Mouse (Mus musculus): Measurements from ENCODE around the gene Gm29427. TPM values are rescaled to one million over a fixed set of nuclear protein-coding genes. Genes with fewer than 3 reads are reported as not detected.

Gene Gm29427
- polyA plus RNA-seq, 1 experiment from 2014 or later, result not detected

GRCm38 (mm10) chr1:130703613-130704012, 12.0 kb downstream of the Gm29427 start:
- Histone ChIP-seq H3K27ac (replicated peaks; ENCODE audit: low read depth, low read length) (no peak overlapping the region), H3K36me3 (ENCODE audit: control insufficient read depth, insufficient read depth, low read length) (peaks cover 3% of the 10 kb centered on the region; the same call in 1 of the 2 replicates), H3K4me1 (ENCODE audit: control insufficient read depth, insufficient read depth, low read length) (no peaks in the 10 kb centered on the region), H3K9ac (ENCODE audit: low read length) (no peak overlapping the region), H3K9me3 (ENCODE audit: control insufficient read depth, low read length) (no peaks in the 10 kb centered on the region), H3K4me3 (ENCODE audit: low read depth, low read length) (no peak overlapping the region), H3K27me3 (ENCODE audit: control insufficient read depth, insufficient read depth, low read length) (no peaks in the 10 kb centered on the region), H3K4me2 (ENCODE audit: low read depth, severe bottlenecking) (no peak overlapping the region)
- 80% methylated on average over 2 of the region's 2 CpGs for WGBS
- ATAC-seq (ENCODE audit: insufficient number of reproducible peaks, low FRiP score, low TSS enrichment, low read depth) (no peak), DNase-seq (ENCODE audit: low spot score) (no peak)

DNA sequence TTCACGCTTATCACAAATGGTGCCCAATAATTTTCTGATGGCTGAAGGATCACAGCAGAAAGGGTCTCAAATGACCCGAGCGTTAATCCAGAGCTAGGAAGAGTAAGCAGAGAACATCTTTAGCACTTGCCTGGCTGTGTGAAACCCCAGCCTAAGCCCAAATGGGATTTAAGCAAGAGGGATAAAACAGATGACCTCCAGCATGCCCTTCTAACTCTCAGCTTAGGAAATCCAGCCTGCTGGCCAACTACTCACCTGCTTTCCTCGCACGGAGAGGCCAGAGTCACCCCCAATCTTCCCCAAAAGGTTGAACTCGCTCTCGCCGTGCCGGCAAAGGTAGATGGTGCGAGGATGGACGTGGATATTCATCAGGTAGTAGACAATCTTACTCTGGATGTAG, 13.6 kb downstream of the Gm29427 start:
- H3K27me3 ChIP-seq (ENCODE audit: control insufficient read depth, insufficient read depth, low read length), result no peaks in the 10 kb centered on the region
- DNase-seq (ENCODE audit: low spot score), result no peak
- 93% methylated on average over 11 of the region's 11 CpGs for WGBS
- H3K9ac ChIP-seq (ENCODE audit: low read length), result no peak overlapping the region
- no peaks in the 10 kb centered on the region for H3K9me3 ChIP-seq (ENCODE audit: control insufficient read depth, low read length)
- ATAC-seq (ENCODE audit: insufficient number of reproducible peaks, low FRiP score, low TSS enrichment, low read depth), result no peak
- H3K4me1 ChIP-seq (ENCODE audit: control insufficient read depth, insufficient read depth, low read length), result no peaks in the 10 kb centered on the region
- no peak overlapping the region for H3K4me2 ChIP-seq (ENCODE audit: low read depth, severe bottlenecking)
- peaks cover 3% of the 10 kb centered on the region; the same call in 1 of the 2 replicates for H3K36me3 ChIP-seq (ENCODE audit: control insufficient read depth, insufficient read depth, low read length)
- no peak overlapping the region for H3K4me3 ChIP-seq (ENCODE audit: low read depth, low read length)
- H3K27ac ChIP-seq (replicated peaks; ENCODE audit: low read depth, low read length), result no peak overlapping the region

GRCm38 (mm10) chr1:130699937-130700633, 15.5 kb downstream of the Gm29427 start:
- Histone ChIP-seq H3K27ac (replicated peaks; ENCODE audit: low read depth, low read length) (no peak overlapping the region), H3K36me3 (ENCODE audit: control insufficient read depth, insufficient read depth, low read length) (peaks cover 3% of the 10 kb centered on the region; the same call in 1 of the 2 replicates), H3K9me3 (ENCODE audit: control insufficient read depth, low read length) (no peaks in the 10 kb centered on the region), H3K9ac (ENCODE audit: low read length) (no peak overlapping the region), H3K4me3 (ENCODE audit: low read depth, low read length) (no peak overlapping the region), H3K4me1 (ENCODE audit: control insufficient read depth, insufficient read depth, low read length) (no peaks in the 10 kb centered on the region), H3K27me3 (ENCODE audit: control insufficient read depth, insufficient read depth, low read length) (no peaks in the 10 kb centered on the region), H3K4me2 (ENCODE audit: low read depth, severe bottlenecking) (no peak overlapping the region)
- 90% methylated on average over 10 of the region's 10 CpGs for WGBS
- DNase-seq (ENCODE audit: low spot score) (no peak), ATAC-seq (ENCODE audit: insufficient number of reproducible peaks, low FRiP score, low TSS enrichment, low read depth) (no peak)

DNA sequence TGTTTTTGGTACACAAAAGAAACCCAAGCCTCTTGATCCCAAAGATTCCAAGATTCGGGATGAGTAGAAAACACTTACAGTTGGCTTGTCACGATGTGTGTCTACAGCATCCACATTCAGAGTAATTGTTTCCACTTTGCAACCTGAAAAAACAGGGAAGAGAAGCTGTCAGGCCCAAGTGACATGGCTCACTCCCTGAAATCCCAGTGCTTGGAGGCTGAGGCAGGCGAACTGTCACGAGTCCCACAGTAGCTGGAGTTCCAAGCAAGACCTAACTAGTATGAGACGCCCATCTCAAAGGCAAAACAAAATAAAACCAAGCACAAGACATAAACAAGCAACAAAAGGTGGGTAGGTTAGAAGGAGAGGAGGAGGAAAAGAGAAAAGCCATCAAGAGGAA, 17.0 kb downstream of the Gm29427 start:
- Histone ChIP-seq H3K4me3 (ENCODE audit: low read depth, low read length) (no peak overlapping the region), H3K27me3 (ENCODE audit: control insufficient read depth, insufficient read depth, low read length) (no peaks in the 10 kb centered on the region), H3K4me1 (ENCODE audit: control insufficient read depth, insufficient read depth, low read length) (no peaks in the 10 kb centered on the region), H3K9ac (ENCODE audit: low read length) (no peak overlapping the region), H3K36me3 (ENCODE audit: control insufficient read depth, insufficient read depth, low read length) (peaks cover 3% of the 10 kb centered on the region; the same call in 1 of the 2 replicates), H3K27ac (replicated peaks; ENCODE audit: low read depth, low read length) (no peak overlapping the region), H3K9me3 (ENCODE audit: control insufficient read depth, low read length) (no peaks in the 10 kb centered on the region), H3K4me2 (ENCODE audit: low read depth, severe bottlenecking) (no peak overlapping the region)
- 87% methylated on average over 5 of the region's 5 CpGs for WGBS
- no peak for ATAC-seq (ENCODE audit: insufficient number of reproducible peaks, low FRiP score, low TSS enrichment, low read depth)
- no peak for DNase-seq (ENCODE audit: low spot score)

- no peak overlapping the region for H3K4me2 ChIP-seq (ENCODE audit: low read depth, severe bottlenecking)
- no peaks in the 10 kb centered on the region for H3K27me3 ChIP-seq (ENCODE audit: control insufficient read depth, insufficient read depth, low read length)
- 0 out of 2 replicates have a peak, but pooled peaks cover 3% of the 10 kb centered on the region for H3K4me1 ChIP-seq (ENCODE audit: control insufficient read depth, insufficient read depth, low read length)
- H3K27ac ChIP-seq (replicated peaks; ENCODE audit: low read depth, low read length), result no peak overlapping the region
- no peak for ATAC-seq (ENCODE audit: insufficient number of reproducible peaks, low FRiP score, low TSS enrichment, low read depth)
- WGBS, result 79% methylated on average over 1 of the region's 1 CpGs
- H3K9me3 ChIP-seq (ENCODE audit: control insufficient read depth, low read length), result no peaks in the 10 kb centered on the region
- no peak overlapping the region for H3K4me3 ChIP-seq (ENCODE audit: low read depth, low read length)
- H3K36me3 ChIP-seq (ENCODE audit: control insufficient read depth, insufficient read depth, low read length), result no peaks in the 10 kb centered on the region
- DNase-seq (ENCODE audit: low spot score), result no peak
- H3K9ac ChIP-seq (ENCODE audit: low read length), result no peak overlapping the region
Measured at GRCm38 (mm10) chr1:130683905-130684304, 31.7 kb downstream of the Gm29427 start.

DNA sequence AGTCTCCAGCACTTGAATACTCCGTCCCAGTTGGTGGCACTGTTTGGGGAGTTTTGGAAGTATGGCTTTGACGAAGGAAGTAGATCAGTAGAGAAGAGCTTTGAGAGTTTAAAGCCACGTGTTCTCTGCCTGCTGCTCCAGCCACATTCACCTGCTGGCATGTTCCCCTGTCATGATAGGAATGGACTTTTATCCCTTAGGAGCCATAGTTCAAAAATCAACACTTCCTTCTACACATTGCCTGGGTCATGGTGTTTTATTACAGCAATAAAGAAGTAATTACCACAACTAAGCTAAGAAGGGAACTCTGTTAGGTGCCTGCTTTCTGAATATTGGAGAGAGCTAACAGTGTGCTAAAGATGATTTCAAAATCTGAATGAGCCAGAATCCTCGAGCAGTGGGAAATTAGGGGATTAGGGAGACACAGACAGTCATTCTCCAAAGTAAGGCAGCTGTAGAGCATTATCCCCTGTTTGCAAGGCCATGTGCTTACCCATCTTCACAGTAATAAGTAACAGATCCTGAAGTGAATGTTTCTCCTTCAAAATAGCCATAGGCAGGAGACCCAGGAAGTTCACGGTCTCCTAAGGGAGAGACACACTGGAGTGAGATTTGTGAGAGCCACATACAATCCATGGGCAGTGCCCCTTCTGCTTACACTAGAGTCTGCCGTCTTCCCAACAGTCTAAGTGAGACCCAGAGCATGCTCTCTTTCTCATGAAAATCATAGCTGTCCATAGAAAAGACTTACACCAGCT, 33.8 kb downstream of the Gm29427 start:
- ATAC-seq (ENCODE audit: insufficient number of reproducible peaks, low FRiP score, low TSS enrichment, low read depth) (no peak), DNase-seq (ENCODE audit: low spot score) (no peak)
- Histone ChIP-seq H3K4me3 (ENCODE audit: low read depth, low read length) (no peak overlapping the region), H3K4me1 (ENCODE audit: control insufficient read depth, insufficient read depth, low read length) (0 out of 2 replicates have a peak, but pooled peaks cover 3% of the 10 kb centered on the region), H3K36me3 (ENCODE audit: control insufficient read depth, insufficient read depth, low read length) (no peaks in the 10 kb centered on the region), H3K9me3 (ENCODE audit: control insufficient read depth, low read length) (no peaks in the 10 kb centered on the region), H3K9ac (ENCODE audit: low read length) (no peak overlapping the region), H3K27ac (replicated peaks; ENCODE audit: low read depth, low read length) (no peak overlapping the region), H3K4me2 (ENCODE audit: low read depth, severe bottlenecking) (no peak overlapping the region), H3K27me3 (ENCODE audit: control insufficient read depth, insufficient read depth, low read length) (no peaks in the 10 kb centered on the region)
- 44% methylated on average over 6 of the region's 6 CpGs for WGBS

GRCm38 (mm10) chr1:130681075-130681474, 34.5 kb downstream of the Gm29427 start:
- Histone ChIP-seq H3K4me3 (ENCODE audit: low read depth, low read length) (no peak overlapping the region), H3K4me1 (ENCODE audit: control insufficient read depth, insufficient read depth, low read length) (0 out of 2 replicates have a peak, but pooled peaks cover 3% of the 10 kb centered on the region), H3K9ac (ENCODE audit: low read length) (no peak overlapping the region), H3K27ac (replicated peaks; ENCODE audit: low read depth, low read length) (no peak overlapping the region), H3K36me3 (ENCODE audit: control insufficient read depth, insufficient read depth, low read length) (no peaks in the 10 kb centered on the region), H3K27me3 (ENCODE audit: control insufficient read depth, insufficient read depth, low read length) (no peaks in the 10 kb centered on the region), H3K4me2 (ENCODE audit: low read depth, severe bottlenecking) (no peak overlapping the region), H3K9me3 (ENCODE audit: control insufficient read depth, low read length) (no peaks in the 10 kb centered on the region)
- WGBS, result 60% methylated on average over 2 of the region's 2 CpGs
- DNase-seq (ENCODE audit: low spot score) (no peak), ATAC-seq (ENCODE audit: insufficient number of reproducible peaks, low FRiP score, low TSS enrichment, low read depth) (no peak)

- no peaks in the 10 kb centered on the region for H3K27me3 ChIP-seq (ENCODE audit: control insufficient read depth, insufficient read depth, low read length)
- H3K27ac ChIP-seq (replicated peaks; ENCODE audit: low read depth, low read length), result no peak overlapping the region
- no peak overlapping the region for H3K9ac ChIP-seq (ENCODE audit: low read length)
- H3K36me3 ChIP-seq (ENCODE audit: control insufficient read depth, insufficient read depth, low read length), result no peaks in the 10 kb centered on the region
- no peak overlapping the region for H3K4me2 ChIP-seq (ENCODE audit: low read depth, severe bottlenecking)
- 83% methylated on average over 2 of the region's 2 CpGs for WGBS
- 0 out of 2 replicates have a peak, but pooled peaks cover 3% of the 10 kb centered on the region for H3K4me1 ChIP-seq (ENCODE audit: control insufficient read depth, insufficient read depth, low read length)
- no peaks in the 10 kb centered on the region for H3K9me3 ChIP-seq (ENCODE audit: control insufficient read depth, low read length)
- ATAC-seq (ENCODE audit: insufficient number of reproducible peaks, low FRiP score, low TSS enrichment, low read depth) (no peak), DNase-seq (ENCODE audit: low spot score) (no peak)
- H3K4me3 ChIP-seq (ENCODE audit: low read depth, low read length), result no peak overlapping the region
Measured at GRCm38 (mm10) chr1:130678551-130678950, 37.0 kb downstream of the Gm29427 start.

Measured in limb, embryonic 11.5 days (tissue).